Mouse (Mus musculus) stomach, postnatal 0 days (tissue): ENCODE measurements around the gene Il16.

Source experiments
- CTCF ChIP-seq: IDR thresholded peaks from 2 replicates; pipeline ENCODE4 v1.5.1; 2016; ENCODE audit warnings: antibody characterized with exemption, low read depth, mild to moderate bottlenecking, moderate library complexity
- EP300 ChIP-seq: optimal IDR thresholded peaks from 2 replicates; pipeline ENCODE3; 2016; ENCODE audit warnings: antibody characterized with exemption

GRCm38 (mm10) chr7:83678506-83678905 is 67.0 kb downstream of the Il16 start:
- no peak for TF ChIP-seq CTCF
- TF ChIP-seq EP300: no peak
